Mouse (Mus musculus) ES-E14 (cell line): ENCODE measurements around the gene Htr6. TPM values are rescaled to one million over a fixed set of nuclear protein-coding genes. Genes with fewer than 3 reads are reported as not detected.

ENCODE experiments used
- DNase-seq: peaks from one replicate; pipeline ENCODE4 v3.0.0-alpha.2; 2013; ENCODE audit warnings: low read depth, low spot score
- H3K27ac ChIP-seq: 2 replicates; pipeline ENCODE4 v1.5.1; 2012; ENCODE audit warnings: low read depth, mild to moderate bottlenecking, low read length, moderate library complexity, mixed read lengths; ENCODE audit not compliant: poor library complexity, insufficient read depth, severe bottlenecking
- H3K36me3 ChIP-seq: 2 replicates; pipeline ENCODE4 v1.6.1; 2012; ENCODE audit warnings: mild to moderate bottlenecking, low read length, moderate library complexity, mixed read lengths; ENCODE audit not compliant: control insufficient read depth, poor library complexity, insufficient read depth, severe bottlenecking
- H3K4me1 ChIP-seq, 2 experiments: fragments of 150-350 bp in 1 of 2; sonication (generic) in 1 of 2; 2 replicates each; pipeline ENCODE4 v1.6.1; 2012; ENCODE audit warnings: low read length in 2 of 2, mild to moderate bottlenecking in 1 of 2, mixed read lengths in 1 of 2; ENCODE audit not compliant: control insufficient read depth in 2 of 2, insufficient read depth in 2 of 2, poor library complexity in 1 of 2
- H3K4me3 ChIP-seq, 2 experiments: fragments of 150-350 bp in 1 of 2; sonication (generic) in 1 of 2; 2 replicates each; pipeline ENCODE4 v1.5.1; 2012; ENCODE audit warnings: low read length in 2 of 2, low read depth in 1 of 2, mild to moderate bottlenecking in 1 of 2, mixed read lengths in 1 of 2; ENCODE audit not compliant: insufficient read depth in 1 of 2, poor library complexity in 1 of 2, severe bottlenecking in 1 of 2
- H3K9ac ChIP-seq: 2 replicates; pipeline ENCODE4 v1.6.1; 2012; ENCODE audit warnings: low read depth, mild to moderate bottlenecking, low read length, mixed read lengths; ENCODE audit not compliant: poor library complexity, insufficient read depth, severe bottlenecking
- H3K9me3 ChIP-seq: fragments of 150-350 bp; sonication (generic); 2 replicates; pipeline ENCODE4 v1.6.1; 2012; ENCODE audit warnings: low read depth, mild to moderate bottlenecking, low read length; ENCODE audit not compliant: control insufficient read depth, insufficient read depth
- CHD2 ChIP-seq: IDR thresholded peaks from 2 replicates; pipeline ENCODE4 v1.6.1; 2014; ENCODE audit warnings: mild to moderate bottlenecking, low read depth, low read length, inconsistent platforms
- HCFC1 ChIP-seq: IDR thresholded peaks from 2 replicates; pipeline ENCODE4 v1.6.1; 2012; ENCODE audit warnings: low read length, inconsistent platforms, borderline replicate concordance; ENCODE audit not compliant: insufficient read depth
- MAFK ChIP-seq: IDR thresholded peaks from 2 replicates; pipeline ENCODE4 v1.6.1; 2014; ENCODE audit warnings: mild to moderate bottlenecking, low read depth, low read length, inconsistent platforms; ENCODE audit not compliant: insufficient read depth
- ZC3H11A ChIP-seq: IDR thresholded peaks from 2 replicates; pipeline ENCODE4 v1.6.1; 2012; ENCODE audit warnings: low read depth, mild to moderate bottlenecking, inconsistent platforms, low read length, borderline replicate concordance
- ZNF384 ChIP-seq: IDR thresholded peaks from 2 replicates; pipeline ENCODE4 v1.6.1; 2012; ENCODE audit warnings: low read depth, low read length, inconsistent platforms
- in situ Hi-C, 2 experiments: fragments of 600-800 bp; cut with MboI; formaldehyde crosslinking; loops; one replicate each; pipeline ENCODE4 v1.15.1; 2025; ENCODE audit warnings: low sequenced_read_pairs in 2 of 2, inconsistent platforms in 1 of 2; ENCODE audit not compliant: unreplicated experiment in 2 of 2
- total RNA-seq: library from RNA; depleted of rRNA; stranded (reverse); fragments of 300-350 nt; gene quantifications from 2 replicates; pipeline ENCODE4 v1.2.3, GENCODE M21; 2012

Gene Htr6
- total RNA-seq, 1 experiment: 0.13 TPM

GRCm38 (mm10) chr4:139085337-139085736, 10.0 kb upstream of the Htr6 start:
- no peaks in the 10 kb centered on the region; a peak in 1 of 4 replicates for H3K4me1 ChIP-seq
- no peak overlapping the region for H3K4me3 ChIP-seq
- no peaks in the 10 kb centered on the region for H3K9me3 ChIP-seq
- no peaks in the 10 kb centered on the region for H3K36me3 ChIP-seq
- TF ChIP-seq MAFK (no peak), CHD2 (no peak), HCFC1 (no peak), ZNF384 (no peak), ZC3H11A (no peak)
- DNase-seq: no peak
- in situ Hi-C loops: loop anchor here in 1 of 2 experiments (25.0 kb wide), 1 partner anchor 202 kb away; no protein-coding TSS in a partner anchor
- H3K9ac ChIP-seq: no peak overlapping the region
- H3K27ac ChIP-seq: no peak overlapping the region

GRCm38 (mm10) chr4:139082790-139083564, 7.6 kb upstream of the Htr6 start:
- DNase-seq: no peak
- Histone ChIP-seq H3K9me3 (no peaks in the 10 kb centered on the region), H3K9ac (no peak overlapping the region)

GRCm38 (mm10) chr4:139081270-139081931, 6.0 kb upstream of the Htr6 start:
- no peaks in the 10 kb centered on the region; a peak in 1 of 4 replicates for H3K4me1 ChIP-seq
- in situ Hi-C loops: loop anchor here in 1 of 2 experiments (25.0 kb wide), 1 partner anchor 206 kb away; no protein-coding TSS in a partner anchor
- no peak overlapping the region for H3K27ac ChIP-seq
- DNase-seq: no peak
- H3K4me3 ChIP-seq: no peak overlapping the region
- no peaks in the 10 kb centered on the region for H3K9me3 ChIP-seq
- no peaks in the 10 kb centered on the region for H3K36me3 ChIP-seq
- TF ChIP-seq ZC3H11A (no peak), MAFK (no peak), HCFC1 (no peak), CHD2 (no peak), ZNF384 (no peak)
- H3K9ac ChIP-seq: no peak overlapping the region

More at GRCm38 (mm10) chr4:139082790-139083564, 7.6 kb upstream of the Htr6 start:
- Histone ChIP-seq H3K27ac (no peak overlapping the region), H3K4me3 (no peak overlapping the region), H3K36me3 (no peaks in the 10 kb centered on the region), H3K4me1 (no peaks in the 10 kb centered on the region; a peak in 1 of 4 replicates)
- in situ Hi-C loops: loop anchor here in 1 of 2 experiments (25.0 kb wide), 1 partner anchor 204 kb away; no protein-coding TSS in a partner anchor
- TF ChIP-seq HCFC1: no peak
- TF ChIP-seq ZNF384: no peak
- no peak for TF ChIP-seq CHD2
- TF ChIP-seq MAFK: no peak

GRCm38 (mm10) chr4:139080259-139080658, 4.9 kb upstream of the Htr6 start:
- no peak for DNase-seq

More at GRCm38 (mm10) chr4:139080259-139080658, 4.9 kb upstream of the Htr6 start:
- Histone ChIP-seq H3K9me3 (no peaks in the 10 kb centered on the region), H3K27ac (no peak overlapping the region), H3K4me1 (no peaks in the 10 kb centered on the region; a peak in 1 of 4 replicates), H3K36me3 (no peaks in the 10 kb centered on the region), H3K9ac (no peak overlapping the region), H3K4me3 (no peak overlapping the region)
- TF ChIP-seq ZNF384 (no peak), MAFK (no peak), ZC3H11A (no peak), HCFC1 (no peak), CHD2 (no peak)
- in situ Hi-C loops: loop anchor here in 1 of 2 experiments (25.0 kb wide), 1 partner anchor 207 kb away; no protein-coding TSS in a partner anchor
